Mouse (Mus musculus) left cerebral cortex, postnatal 10 days (tissue): ENCODE results near the gene Mcf2l. TPM values are rescaled to one million over a fixed set of nuclear protein-coding genes. Genes with fewer than 3 reads are reported as not detected.

Experiments
- DNase-seq, 2 experiments: peaks; one replicate each; pipeline ENCODE4 v3.0.0; 2021 to 2022; ENCODE audit warnings: low spot score in 2 of 2, mixed read lengths in 1 of 2; ENCODE audit errors: extremely low spot score in 1 of 2
- intact Hi-C: fragments of 180-260 bp; cut with DNase I; formaldehyde crosslinking; loops from one replicate; pipeline ENCODE4 v1.15.1; 2025
- total RNA-seq, 2 experiments: library from RNA; stranded (reverse); gene quantifications; 2 replicates each; pipeline ENCODE4 v1.2.3; 2021

Gene Mcf2l
- total RNA-seq, 2 experiments from 2014 or later: 280 to 298 TPM

DNA sequence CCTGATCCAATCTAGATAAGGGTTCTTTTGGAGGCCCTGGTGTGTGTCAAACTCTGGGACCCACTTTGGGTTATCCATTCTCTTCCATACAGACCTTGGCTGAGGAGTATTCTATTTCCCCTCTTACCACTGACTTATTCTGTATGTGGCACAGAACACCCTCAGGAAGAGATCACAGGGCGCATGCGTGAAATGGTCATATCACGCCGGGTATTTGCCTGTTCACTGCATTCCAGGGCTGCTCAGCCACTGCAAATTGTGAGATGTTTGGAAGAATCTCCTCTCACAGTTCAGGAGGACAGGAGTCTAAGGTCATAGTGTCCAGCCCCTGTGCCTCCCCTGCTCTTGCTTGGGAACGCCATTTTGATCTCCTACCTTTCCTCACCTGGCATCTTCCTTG, 3.0 kb upstream of the Mcf2l start:
- intact Hi-C loops: no loop called here

DNA sequence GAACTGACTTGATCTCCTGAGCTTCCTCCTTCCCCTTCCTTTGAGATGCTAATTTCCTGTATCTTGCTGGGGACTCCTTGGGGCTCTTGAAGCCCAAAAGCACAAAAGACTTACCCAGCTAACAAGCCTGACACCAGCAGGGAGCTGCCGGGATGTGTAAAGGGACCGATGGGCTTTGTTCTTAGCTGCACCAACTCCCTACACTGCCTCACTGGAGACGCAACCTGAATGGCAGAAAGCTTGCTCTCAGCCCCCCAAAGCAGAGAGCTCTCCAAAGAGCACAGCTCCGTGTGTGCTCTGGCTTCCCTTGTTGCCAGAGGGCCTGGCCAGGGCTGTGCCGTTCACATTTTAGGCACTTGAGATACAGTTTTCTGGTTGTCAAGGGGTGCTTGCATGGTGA, 2.1 kb upstream of the Mcf2l start:
- intact Hi-C loops: no loop called here
- no peak for DNase-seq

More for the DNA sequence above, 3.0 kb upstream of the Mcf2l start:
- no peak for DNase-seq

DNA sequence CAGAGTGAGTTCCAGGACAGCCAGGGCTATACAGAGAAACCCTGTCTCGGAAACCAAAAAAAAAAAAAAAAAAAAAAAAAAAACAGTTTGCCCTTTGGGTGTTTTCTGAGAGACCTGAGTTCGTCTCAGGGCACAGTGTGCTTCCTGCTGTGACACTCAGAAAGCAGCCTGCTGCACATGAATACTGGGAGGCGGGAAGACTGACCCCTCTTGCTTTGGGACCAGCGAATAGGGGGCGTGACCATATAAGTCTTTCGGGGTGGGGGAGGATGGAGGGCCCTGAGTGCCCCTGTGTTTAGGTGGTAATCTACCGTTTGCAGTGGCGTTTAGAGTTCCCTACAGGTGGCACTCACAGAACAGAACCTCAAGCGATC, 636 bp upstream of the Mcf2l start:
- DNase-seq: no peak
- intact Hi-C loops: no loop called here

DNA sequence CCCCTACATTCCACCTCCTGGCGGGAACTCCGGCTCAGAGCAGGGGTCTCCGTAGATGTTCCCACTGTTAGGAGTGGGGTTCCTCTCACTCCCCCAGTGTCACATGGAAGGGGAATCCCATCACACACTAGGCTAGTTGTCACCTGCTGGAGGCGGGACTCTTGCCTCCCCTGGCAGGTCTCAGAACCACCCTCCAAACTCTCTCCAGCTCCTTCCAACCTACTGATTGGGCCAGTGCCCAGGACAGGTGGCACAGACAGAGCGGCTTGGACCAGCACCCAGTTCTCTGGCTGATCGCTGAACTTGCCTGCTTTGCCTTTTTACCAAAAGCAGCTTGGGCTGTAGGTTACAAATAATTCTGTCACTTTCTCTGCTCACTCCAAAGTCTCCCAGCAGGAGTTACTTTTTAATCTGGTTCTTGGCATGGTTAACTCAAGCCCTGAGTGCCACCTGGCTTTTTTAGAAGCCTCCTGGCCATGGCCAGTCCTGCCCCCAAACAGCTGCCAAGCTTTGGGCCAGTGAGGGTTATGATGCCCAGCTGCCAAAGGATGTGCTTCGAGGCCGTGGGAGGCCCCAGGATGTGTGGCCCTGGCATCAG, 687 bp downstream of the Mcf2l start:
- intact Hi-C loops: no loop called here
- no peak for DNase-seq

DNA sequence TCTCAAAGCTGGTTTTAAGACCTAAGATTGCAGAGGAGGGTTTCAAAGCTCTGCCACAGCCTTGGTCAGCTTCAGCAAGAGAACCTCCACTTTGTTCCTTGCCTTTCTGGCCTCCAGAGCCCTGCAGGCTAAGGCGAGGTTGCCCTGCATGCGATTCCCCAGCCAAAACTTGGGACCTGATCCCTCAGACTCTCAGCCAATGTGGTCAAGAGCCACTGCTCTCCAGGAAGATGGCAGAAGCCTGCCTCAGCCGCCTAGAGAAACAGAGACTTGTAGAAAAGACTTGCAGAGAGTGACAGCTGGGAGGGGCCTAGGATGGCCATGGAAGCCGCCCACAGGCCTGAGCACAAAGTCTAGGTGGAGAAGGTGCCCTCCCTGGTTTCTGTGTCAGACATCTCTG, 1.4 kb downstream of the Mcf2l start:
- DNase-seq: no peak
- intact Hi-C loops: no loop called here

DNA sequence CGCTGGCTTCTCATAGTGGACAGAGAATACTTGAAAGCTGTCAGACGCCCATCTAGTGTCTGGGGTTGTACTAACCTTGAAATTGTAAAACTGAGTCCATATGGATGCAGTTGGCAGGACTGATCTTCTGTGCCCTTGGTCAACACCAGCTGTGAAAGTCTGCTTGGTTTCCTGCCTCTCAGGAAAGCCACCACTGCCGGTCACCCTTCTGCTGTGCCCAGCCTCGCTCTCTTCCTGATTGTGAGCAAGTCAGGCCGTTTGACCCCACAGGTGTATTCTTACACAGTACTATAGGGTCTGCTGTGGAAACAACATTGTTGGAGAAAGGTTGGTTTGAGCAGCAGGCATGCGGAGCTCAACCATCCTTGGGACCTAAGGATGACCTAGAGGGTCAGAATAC, 3.5 kb downstream of the Mcf2l start:
- no peak for DNase-seq
- intact Hi-C loops: no loop called here

DNA sequence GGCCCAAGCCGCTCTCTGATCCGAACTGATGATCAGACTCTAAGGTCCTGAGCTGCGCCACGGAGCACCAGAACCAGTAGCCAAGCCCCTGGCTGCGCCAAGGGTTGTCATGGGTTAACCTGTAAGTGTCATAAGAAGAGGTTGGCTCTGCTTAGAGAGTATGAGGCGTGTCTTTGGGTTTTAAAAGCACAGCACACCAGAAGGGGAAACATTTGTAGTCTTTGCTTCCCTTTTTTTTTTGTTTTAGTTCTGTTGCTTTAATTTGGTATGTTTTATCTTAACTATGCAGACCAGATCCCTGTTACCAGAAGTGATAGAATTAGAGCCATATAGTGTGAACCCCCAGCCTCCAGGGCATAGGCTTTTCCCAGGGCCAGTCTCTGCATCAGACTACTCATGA, 6.6 kb downstream of the Mcf2l start:
- DNase-seq: no peak
- intact Hi-C loops: no loop called here

DNA sequence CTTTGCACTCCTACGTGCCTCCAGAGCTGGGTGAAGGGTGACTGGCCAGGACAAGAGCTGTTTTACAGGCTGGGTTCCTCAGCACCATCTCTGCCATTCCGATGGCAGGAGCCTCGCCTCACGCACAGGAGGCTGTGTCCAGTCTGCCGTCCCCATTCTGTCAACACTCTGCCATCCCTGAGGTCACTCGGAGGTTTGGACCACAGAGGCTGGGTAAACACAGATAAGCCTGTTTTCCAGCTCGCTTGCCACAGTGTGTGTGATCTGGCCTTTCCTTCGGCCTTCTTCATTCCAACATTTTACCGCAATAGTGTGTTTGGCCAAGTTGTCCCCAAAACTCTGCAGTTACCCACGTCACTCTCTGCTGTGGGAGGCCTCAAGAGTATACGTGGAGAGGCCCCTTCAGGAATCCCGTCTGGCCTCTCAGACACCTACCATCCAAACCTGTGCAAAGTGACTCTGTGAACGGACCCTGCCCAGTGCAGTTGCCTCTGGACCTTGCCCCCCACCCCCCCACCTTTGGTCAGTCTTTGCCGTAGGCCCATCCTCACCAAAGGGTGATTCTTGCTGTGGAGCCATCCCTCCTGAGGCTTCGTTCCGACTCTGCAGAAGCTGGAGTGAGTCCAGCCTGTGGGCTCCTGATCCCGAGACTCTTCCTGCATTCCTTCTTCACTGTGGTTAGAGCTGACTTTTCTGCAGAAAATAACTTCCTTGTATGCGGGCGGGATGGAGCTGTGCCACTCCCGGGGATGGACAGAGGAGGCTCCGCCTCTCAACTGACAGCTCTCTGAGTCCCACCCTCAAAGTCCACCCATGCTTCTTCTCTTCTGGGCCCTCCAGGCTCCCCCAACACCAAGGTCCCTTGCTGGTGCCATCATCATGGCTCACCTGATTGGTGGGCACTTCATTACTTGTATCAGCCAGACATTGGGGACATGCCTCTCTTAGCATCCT, 9.7 kb downstream of the Mcf2l start:
- intact Hi-C loops: no loop called here
- no peak for DNase-seq

DNA sequence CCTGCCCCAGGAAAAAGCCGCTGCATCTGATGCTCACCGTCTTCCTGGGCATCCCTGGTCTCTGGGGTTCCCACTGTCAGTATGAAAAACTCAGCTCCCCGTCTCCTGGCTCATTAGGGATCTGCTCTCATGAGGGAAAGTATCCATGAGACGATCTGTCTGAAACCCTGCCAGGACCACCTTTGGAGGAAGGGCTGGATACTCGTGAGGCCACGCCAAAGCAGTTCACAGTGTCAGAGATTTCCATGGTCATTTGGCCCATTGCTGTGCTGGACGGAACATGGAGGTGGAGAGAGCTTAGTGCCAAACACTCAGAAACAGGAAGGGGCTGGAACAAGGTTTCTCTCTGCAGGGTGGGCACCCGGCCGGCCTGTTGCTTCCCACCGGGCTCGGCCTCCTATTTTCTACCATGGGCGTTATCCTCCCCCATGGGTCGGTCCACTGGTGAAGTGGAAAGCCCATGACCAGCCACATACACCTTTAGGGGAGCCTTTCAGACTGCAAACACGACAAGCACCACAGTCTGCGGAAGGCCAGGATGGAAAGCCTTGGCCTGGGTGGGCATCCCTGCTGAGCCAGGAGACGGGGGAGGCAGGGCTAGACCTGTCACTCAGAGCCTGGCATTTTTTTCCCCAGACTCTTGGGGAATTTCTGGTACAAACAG, 14.3 kb downstream of the Mcf2l start:
- no peak for DNase-seq
- intact Hi-C loops: no loop called here

DNA sequence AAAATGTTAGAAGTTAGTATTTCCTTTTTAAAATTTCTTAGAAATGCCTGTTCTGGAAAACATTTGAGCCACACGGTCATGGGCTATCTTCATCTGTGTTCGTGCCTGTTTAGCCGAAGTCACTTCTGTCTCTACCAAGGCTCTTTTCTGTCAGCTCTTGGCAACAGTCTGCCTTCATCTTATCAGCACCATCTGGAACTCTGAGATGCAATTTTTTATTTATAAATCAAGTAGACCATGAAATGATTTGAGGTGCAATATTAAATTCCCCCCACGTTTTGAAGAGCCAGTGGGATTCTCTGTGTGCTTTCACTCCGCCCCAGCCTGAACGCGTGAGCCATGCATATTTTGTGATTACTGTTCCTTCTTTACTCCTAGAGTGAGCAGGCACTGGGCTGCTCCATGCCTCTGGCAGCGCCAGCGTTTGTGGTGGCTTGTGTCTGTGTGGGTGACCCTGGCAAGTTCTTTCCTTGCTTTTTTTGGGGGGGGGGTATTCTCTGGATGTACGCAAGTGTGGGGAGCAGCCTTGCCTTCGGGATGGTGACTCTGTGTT, 15.5 kb downstream of the Mcf2l start:
- intact Hi-C loops: no loop called here
- DNase-seq: no peak

DNA sequence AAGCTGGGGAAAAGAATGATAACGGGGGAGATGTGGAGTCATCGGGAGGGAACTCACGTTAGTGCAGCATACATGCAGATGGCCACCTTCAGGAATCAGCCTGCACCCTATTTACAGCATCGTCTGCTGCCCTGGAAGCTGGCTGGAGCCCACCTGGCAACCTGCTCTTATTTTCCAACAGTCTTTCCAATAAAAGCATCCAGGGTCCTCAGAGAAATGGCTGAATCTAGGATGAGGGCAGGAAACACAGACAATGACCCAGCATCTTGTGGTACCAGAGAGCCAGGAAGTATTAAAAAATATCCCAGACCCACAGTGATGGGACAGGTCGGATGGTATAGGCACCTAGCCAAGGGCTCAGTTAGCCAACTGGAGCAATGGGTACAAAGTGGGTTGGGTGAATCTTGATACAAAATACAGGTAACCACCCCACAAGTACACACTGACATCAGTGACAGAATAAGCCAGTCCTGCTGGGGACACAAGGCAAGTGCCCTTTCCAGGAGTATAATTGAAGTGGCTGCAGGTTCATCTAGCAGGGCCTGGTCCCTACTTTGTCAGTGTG, 19.4 kb downstream of the Mcf2l start:
- intact Hi-C loops: loop anchor here (10.0 kb wide), 1 partner anchor 242 kb away; no protein-coding TSS in a partner anchor
- no peak for DNase-seq

DNA sequence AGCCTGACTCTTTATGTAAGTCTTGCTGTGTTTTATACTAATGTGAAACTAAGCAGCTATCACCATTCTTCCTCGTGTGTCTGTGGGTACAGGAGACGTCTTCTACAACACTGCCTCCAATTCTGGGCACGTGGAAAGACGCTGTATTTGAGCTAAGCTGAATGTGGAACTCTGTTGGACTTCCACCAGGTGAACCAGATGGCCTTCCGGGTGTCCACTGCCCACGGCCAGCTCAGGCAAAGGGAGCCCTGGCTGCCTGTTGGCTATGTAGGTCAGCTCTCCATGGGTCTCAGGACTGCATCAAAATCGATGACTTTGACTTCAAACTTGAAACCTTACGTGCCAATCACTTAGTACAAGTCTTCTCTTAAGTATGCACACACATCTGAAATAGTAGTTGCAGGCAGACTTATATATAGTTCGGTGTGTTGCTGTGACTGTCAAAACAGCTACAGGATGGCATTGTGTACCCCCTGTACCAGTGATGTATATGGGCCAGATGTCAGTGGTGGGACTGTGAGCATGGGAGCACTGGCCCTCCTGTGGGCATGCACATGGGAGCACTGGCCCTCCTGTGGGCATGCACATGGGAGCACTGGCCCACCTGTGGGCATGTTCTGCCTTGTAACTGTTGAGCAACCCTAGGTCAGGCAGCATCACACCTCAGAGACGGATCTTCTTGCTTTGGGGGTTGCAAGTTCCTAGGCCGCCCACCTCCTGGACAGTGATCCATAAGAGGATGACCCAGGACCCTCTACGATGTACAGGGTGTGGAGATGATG, 20.4 kb downstream of the Mcf2l start:
- intact Hi-C loops: loop anchor here (10.0 kb wide), 1 partner anchor 241 kb away; no protein-coding TSS in a partner anchor
- DNase-seq: no peak

DNA sequence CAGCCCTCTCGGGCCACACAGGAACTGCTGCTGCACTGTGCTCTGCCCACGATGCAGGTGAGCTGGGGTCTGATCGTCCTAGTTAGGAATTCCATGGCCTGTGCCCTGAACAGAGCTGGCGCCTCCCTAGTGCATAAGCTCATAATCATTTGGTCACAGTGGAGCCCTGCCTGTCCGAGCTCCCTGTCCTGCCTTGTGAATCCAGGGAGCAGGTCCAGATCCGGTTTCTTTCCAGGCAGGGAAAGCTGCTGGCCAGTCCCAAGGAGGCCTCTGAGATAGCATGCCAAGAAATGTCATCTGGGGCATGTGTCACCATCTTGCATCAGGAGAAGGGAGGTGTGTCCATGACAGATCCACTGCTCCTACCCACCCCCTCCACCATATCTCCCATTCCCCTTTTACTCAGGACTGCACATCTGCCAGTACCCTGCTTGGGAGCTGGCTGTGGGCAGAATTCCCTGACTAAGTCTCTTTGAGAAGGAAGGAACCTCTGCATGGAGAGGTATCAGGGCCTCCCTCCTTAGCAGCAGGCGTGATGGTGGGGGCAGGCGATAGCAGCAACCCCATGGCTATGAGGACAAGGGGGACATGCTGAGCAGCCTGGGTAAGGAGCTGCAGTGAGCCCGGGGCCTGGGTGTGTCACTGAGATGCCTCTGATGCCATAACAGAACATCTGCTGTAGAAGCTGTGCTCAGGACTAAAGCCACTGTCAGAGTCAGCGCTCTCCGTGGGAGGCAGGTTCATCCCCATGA, 21.4 kb downstream of the Mcf2l start:
- intact Hi-C loops: loop anchor here (10.0 kb wide), 1 partner anchor 240 kb away; no protein-coding TSS in a partner anchor
- no peak for DNase-seq

DNA sequence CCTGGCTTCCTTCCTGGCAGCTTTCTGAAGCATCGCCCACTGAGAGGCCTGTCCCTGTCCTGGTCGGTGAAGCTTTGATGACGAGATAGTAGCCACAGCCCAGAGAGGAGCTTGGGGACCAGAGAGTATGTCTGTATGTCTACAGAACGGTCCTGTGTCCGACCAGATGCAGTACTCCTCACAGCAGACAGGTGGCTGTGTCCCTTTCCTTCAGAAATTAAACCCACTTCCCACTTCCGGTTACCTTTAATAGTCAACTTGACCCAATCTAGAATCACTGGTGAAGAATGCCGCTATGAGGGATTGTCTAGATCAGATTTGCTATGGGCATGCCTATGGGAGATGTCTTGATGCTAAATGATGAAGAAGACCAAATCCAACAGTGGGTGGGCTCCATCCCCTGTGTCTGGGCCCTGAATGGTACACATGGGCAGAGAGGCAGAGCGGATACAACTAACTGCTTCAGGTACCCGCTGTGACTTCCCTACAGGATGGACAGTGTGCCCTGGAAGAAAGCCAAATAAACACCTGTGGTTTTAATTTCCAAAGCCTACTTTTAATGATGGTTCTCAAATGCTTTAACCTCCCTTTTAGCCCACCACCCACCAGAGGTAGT, 22.0 kb downstream of the Mcf2l start:
- DNase-seq: no peak
- intact Hi-C loops: loop anchor here (10.0 kb wide), 1 partner anchor 239 kb away; no protein-coding TSS in a partner anchor

DNA sequence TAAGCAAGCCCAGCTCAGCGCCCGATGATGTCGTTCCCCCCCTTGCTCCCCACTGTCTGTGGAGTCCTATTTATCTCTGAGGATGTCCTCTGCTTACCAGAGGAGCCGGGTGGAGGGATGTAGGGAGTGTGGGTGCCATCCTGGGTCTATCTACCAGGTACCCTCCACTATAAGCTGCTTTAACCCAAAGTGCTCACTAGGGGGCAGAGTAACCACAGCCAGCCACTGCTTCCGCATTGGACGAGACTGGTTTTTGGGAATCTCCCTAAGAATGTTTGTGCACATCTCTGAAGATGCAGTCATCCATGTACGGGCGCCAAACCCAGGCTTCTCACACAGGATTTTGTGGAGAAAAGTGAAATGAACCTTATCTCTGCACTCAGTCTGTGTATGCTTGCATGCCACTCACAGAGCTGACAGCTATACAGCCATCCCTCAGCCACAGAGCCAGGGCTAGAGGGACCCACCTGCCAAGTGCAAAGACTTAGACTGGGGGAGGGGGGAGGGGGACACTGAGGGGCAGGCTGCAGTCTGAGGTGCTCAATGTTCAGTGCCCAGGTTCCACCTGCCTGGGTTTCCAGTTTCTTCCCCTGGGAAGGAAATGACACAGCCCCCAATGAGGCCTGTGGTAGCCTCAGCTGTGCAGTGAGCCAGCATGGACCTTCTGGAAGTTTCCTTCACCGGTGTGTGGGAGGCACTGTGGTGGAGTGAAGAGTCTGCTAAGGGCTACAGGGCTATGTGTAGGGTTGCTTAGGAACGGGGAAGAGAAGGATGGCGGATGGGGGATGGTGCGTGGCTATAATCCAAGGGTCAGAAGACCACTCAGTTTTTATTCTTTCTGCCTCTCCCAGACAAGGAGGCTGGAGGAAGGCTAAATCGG, 23.1 kb downstream of the Mcf2l start:
- intact Hi-C loops: loop anchor here (10.0 kb wide), 1 partner anchor 238 kb away; no protein-coding TSS in a partner anchor
- peak; percentile 61 to 67 for DNase-seq

DNA sequence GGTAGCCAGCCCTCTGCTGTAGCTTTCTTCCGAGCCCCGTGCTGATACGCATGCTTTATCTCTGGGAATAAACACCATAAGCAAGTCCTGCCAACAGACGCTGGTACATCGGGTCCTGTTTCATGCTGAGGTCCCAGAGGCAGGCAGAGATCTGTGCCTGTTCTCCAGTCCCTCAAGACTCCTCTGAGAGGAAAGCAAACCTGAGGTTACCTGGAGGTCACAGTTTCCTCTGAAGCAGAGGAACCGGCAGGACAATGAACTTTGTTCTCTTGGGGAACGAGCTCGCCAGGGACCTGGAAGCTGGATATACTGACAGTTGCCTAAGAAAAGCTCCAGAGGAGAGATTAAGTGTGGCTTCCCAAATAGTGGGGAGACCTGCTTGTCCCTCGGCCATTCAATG, 24.2 kb downstream of the Mcf2l start:
- DNase-seq: no peak
- intact Hi-C loops: loop anchor here (10.0 kb wide), 1 partner anchor 237 kb away; no protein-coding TSS in a partner anchor
